Mouse (Mus musculus) liver, adult 2 months (tissue): ENCODE results near the gene Fzd5. TPM values are rescaled to one million over a fixed set of nuclear protein-coding genes. Genes with fewer than 3 reads are reported as not detected.

ENCODE experiments used
- DNase-seq: peaks from one replicate; pipeline ENCODE4 v3.0.0-alpha.2; 2011; ENCODE audit warnings: low read depth, low spot score; ENCODE audit errors: extremely low read depth
- H3K27ac ChIP-seq: fragments of 200-500 bp; replicated peaks from 2 replicates; pipeline ENCODE4 v1.5.1; 2012; ENCODE audit warnings: low read depth, mild to moderate bottlenecking, control low read depth, inconsistent platforms, low read length; ENCODE audit not compliant: insufficient read depth
- H3K27me3 ChIP-seq: fragments of 200-500 bp; 2 replicates; pipeline ENCODE4 v1.6.1; 2012; ENCODE audit warnings: mild to moderate bottlenecking, moderate library complexity, low read length, inconsistent platforms; ENCODE audit not compliant: control insufficient read depth, insufficient read depth
- H3K36me3 ChIP-seq: fragments of 200-500 bp; 2 replicates; pipeline ENCODE4 v1.6.1; 2012; ENCODE audit warnings: low read length, inconsistent platforms; ENCODE audit not compliant: control insufficient read depth, insufficient read depth
- H3K4me1 ChIP-seq: fragments of 200-500 bp; 2 replicates; pipeline ENCODE4 v1.6.1; 2011; ENCODE audit warnings: low read length; ENCODE audit not compliant: control insufficient read depth, insufficient read depth
- H3K4me3 ChIP-seq: fragments of 200-500 bp; 2 replicates; pipeline ENCODE4 v1.5.1; 2011; ENCODE audit warnings: low read depth, mild to moderate bottlenecking, control low read depth, low read length, moderate library complexity; ENCODE audit not compliant: insufficient read depth
- H3K79me2 ChIP-seq: fragments of 200-500 bp; 2 replicates; pipeline ENCODE4 v1.6.1; 2012; ENCODE audit warnings: inconsistent platforms, mild to moderate bottlenecking, low read length, moderate library complexity; ENCODE audit not compliant: control insufficient read depth, insufficient read depth
- H3K9ac ChIP-seq: fragments of 200-500 bp; 2 replicates; pipeline ENCODE4 v1.6.1; 2012; ENCODE audit warnings: low read depth, mild to moderate bottlenecking, control low read depth, inconsistent platforms, low read length
- CTCF ChIP-seq: fragments of 200-500 bp; IDR thresholded peaks from 2 replicates; pipeline ENCODE4 v1.5.1; 2011; ENCODE audit warnings: low read depth, low read length, control low read depth
- POLR2A ChIP-seq: fragments of 200-500 bp; IDR thresholded peaks from 2 replicates; pipeline ENCODE4 v1.6.1; 2011; ENCODE audit warnings: low read length, control low read depth; ENCODE audit not compliant: insufficient read depth; ENCODE audit errors: extremely low read depth
- WGBS: fragments of 180-500 bp; shearing (Covaris S2); methylation state at CpG from one replicate; pipeline ENCODE4 v1.1.7; 2018; 5-methylcytosine and 5-hydroxymethylcytosine counted together
- polyA plus RNA-seq: library from polyadenylated mRNA; depleted of rRNA; stranded (reverse); fragments of >200 nt; gene quantifications from 2 replicates; pipeline ENCODE4 v1.2.3, GENCODE M21; 2012
- total RNA-seq: library from RNA; depleted of rRNA; stranded (reverse); fragments of >200 nt; gene quantifications from 2 replicates; pipeline ENCODE4 v1.2.3, GENCODE M21; 2014

Fzd5 gene
- total and polyA plus RNA-seq, 2 experiments, result 3.1 to 4.7 TPM

DNA sequence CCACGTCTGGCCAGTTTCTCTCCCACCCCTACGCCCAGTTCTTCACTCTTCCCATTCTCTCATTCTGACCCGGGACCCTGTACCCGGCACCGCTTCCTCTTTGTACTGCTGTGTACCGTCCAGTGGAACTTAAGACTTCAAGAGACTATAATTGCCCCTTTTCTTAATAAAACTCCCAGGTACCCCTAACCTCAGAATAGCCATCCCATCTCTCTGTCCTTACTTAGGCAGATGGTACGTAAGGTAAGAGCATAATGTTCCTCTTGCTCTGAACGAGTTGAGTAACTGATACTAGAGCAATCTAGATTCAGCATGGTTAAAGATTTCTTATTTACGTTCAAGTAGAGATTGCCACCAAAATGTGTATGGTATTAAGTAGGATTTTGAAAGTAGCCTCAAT is 46.0 kb downstream of the Fzd5 start:
- Histone ChIP-seq H3K4me1 (peaks cover 2% of the 10 kb centered on the region; the same call in 1 of the 2 replicates), H3K27me3 (no peaks in the 10 kb centered on the region), H3K27ac (no peak overlapping the region), H3K4me3 (peak overlapping the region; percentile 74), H3K79me2 (peaks cover 10% of the 10 kb centered on the region), H3K9ac (peak overlapping the region; percentile 93), H3K36me3 (no peaks in the 10 kb centered on the region; the same call in 1 of the 2 replicates)
- TF ChIP-seq POLR2A (no peak), CTCF (no peak)
- DNase-seq, result peak; percentile 10
- whole genome bisulfite sequencing, result 4% methylated on average over 9 of the region's 9 CpGs

DNA sequence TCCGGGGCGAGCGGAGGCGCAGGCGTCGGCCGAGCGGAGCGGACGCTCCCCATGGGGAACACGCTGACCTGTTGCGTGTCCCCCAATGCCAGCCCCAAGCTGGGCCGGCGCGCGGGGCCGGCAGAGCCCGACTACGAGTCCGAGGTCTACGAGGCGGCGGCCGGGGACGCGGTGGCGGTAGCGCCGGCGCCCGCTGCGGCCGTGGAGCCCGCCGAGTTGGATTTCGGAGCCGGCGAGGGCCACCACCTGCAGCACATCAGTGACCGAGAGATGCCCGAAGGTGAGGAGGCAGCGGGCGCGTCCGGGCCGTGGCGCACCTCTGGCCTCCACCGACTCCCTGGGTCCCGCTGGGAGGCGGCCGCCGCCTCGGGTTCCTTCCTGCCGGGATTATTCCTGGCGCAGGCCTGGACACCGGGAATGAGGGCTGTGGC is 46.4 kb downstream of the Fzd5 start:
- no peaks in the 10 kb centered on the region for H3K27me3 ChIP-seq
- WGBS, result 0% methylated on average over 55 of the region's 55 CpGs
- H3K27ac ChIP-seq, result peak overlapping the region; percentile 63
- H3K4me1 ChIP-seq, result peaks cover 2% of the 10 kb centered on the region; the same call in 1 of the 2 replicates
- no peak for DNase-seq
- peak overlapping the region; percentile 93 for H3K9ac ChIP-seq
- TF ChIP-seq CTCF (no peak), POLR2A (no peak)
- peaks cover 10% of the 10 kb centered on the region for H3K79me2 ChIP-seq
- no peaks in the 10 kb centered on the region; the same call in 1 of the 2 replicates for H3K36me3 ChIP-seq
- peak overlapping the region; percentile 74 for H3K4me3 ChIP-seq

DNA sequence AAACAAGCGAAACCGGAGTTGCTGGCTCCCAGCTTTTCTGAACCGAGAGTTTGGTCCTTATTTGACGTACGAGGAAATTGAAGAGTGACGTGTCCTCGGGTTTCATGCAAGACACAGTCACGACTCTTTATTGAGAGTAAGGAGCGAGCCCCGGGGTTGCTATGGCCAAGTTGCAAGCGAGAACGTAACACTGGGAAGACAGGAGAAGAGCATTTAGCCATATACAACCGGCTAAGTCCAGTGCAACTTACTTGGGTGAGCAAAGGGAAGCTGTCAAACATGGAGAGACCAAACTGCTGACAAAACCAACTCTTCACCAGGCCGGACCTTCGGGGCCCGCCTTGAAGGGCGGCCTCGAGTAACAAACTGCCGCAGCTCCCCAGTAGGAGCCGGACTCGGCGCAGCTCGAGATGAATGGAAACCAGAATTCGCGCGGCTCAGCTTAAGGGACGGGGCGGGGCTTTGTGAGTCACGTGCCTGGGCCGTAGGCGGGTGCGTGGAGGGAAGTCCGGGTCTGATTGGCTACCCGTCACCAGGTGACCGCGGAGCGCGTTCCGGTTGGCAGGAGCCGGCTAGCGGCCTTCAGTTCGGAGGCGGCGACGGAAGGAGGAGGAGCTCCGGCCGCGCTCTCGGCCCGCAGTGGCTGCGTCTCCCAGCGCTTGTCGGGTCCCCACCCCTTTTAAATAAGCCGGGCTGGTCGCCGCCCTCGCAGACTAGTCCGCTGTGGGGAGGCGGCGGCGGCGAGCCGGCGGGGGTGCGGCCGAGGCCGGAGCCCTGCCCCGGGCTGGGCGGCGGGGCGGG is 47.1 kb downstream of the Fzd5 start, which contains the start of gene Ccnyl1:
TSS of gene Ccnyl1 (plus strand) at position 243 of the 801 bp plus-strand sequence.
- Histone ChIP-seq H3K27me3 (no peaks in the 10 kb centered on the region), H3K36me3 (no peaks in the 10 kb centered on the region; the same call in 1 of the 2 replicates), H3K4me3 (peak within 1 kb of the TSS; percentile 74), H3K79me2 (peaks cover 10% of the 10 kb centered on the region), H3K4me1 (peaks cover 2% of the 10 kb centered on the region; the same call in 1 of the 2 replicates), H3K9ac (peak within 1 kb of the TSS; percentile 93), H3K27ac (peak within 1 kb of the TSS; percentile 63)
- WGBS, result 2% methylated on average over 70 of the region's 71 CpGs
- TF ChIP-seq POLR2A (peak; percentile 91), CTCF (no peak)
- peak; percentile 92 for DNase-seq

DNA sequence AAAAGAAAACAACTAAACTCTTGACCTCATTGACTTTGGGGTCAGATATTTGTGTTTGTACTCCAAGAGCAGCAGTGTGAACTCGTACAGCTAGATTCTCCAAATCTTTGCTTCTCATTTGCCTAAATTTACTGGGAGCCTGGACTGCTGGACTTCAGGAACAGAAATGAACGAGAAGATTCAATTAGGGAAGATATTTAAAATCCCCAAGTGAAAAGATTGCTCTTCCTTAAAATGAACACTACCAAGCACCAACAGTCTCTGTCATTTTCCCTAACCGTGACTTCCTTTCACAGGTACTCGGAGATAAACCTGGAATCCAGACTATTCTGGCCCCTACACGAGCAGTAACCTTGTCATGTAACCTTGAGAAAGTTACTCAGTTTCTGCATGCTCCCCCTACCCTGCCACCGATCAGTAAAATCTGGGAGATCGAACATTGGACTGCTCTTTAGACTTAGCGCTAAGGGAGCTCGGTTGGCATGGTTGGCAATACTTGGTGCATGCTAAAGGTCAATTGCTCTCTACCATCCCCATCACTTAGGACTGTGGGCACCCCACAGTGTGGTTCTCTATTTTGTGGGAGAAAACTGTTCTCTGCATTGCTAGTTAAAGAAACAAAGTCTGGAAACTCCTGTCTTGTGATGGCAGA is 47.9 kb downstream of the Fzd5 start:
- Histone ChIP-seq H3K27ac (peak overlapping the region; percentile 40), H3K79me2 (peaks cover 10% of the 10 kb centered on the region), H3K36me3 (no peaks in the 10 kb centered on the region), H3K27me3 (no peaks in the 10 kb centered on the region), H3K4me3 (peak overlapping the region; percentile 65), H3K9ac (no peak overlapping the region), H3K4me1 (peaks cover 2% of the 10 kb centered on the region; the same call in 1 of the 2 replicates)
- TF ChIP-seq POLR2A, result no peak
- TF ChIP-seq CTCF, result no peak
- DNase-seq, result peak; percentile 79
- WGBS, result 9% methylated on average over 9 of the region's 9 CpGs

DNA sequence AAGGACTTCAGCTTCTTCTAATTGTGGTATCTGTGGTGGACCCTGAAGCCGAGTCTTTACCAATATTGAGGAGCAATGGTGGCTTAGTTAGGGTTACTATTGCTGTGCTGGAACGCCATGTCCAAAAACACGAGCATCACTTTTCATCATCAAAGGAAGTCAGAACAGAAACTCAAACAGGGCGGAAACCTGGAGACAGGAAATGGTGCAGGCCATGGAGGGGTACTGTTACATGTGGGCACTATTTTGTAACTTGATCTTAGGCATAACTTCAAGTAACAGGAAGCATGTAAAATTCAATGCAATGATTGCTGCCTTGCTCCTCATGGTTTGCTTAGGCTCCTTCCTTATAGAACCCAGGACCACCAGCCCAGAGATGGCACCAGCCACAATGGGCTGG is 49.5 kb downstream of the Fzd5 start:
- Histone ChIP-seq H3K4me1 (peaks cover 2% of the 10 kb centered on the region; the same call in 1 of the 2 replicates), H3K36me3 (no peaks in the 10 kb centered on the region), H3K9ac (no peak overlapping the region), H3K27me3 (no peaks in the 10 kb centered on the region), H3K79me2 (peaks cover 6% of the 10 kb centered on the region), H3K4me3 (no peak overlapping the region), H3K27ac (no peak overlapping the region)
- WGBS, result 91% methylated on average over 4 of the region's 4 CpGs
- no peak for DNase-seq
- TF ChIP-seq POLR2A, result no peak
- TF ChIP-seq CTCF, result no peak

DNA sequence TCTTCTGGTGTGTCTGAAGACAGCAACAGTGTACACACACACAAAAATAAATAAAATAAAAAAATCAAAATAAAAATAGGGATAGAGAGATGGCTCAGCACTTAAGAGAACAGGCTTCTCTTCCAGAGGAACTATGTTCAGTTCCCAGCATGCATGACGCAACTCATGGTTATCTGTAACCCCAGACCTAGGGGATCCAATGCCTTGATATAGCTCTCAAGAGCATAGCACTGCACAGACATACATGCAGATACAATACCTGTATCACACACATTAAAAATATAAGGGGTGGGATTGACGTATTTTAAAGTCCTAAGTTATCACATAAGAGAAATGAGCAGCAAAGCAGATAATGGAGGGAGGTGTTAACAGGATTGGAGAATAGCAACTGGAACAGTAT is 53.1 kb downstream of the Fzd5 start:
- no peak for DNase-seq
- no peaks in the 10 kb centered on the region for H3K36me3 ChIP-seq
- H3K9ac ChIP-seq, result no peak overlapping the region
- peaks cover under 1% of the 10 kb centered on the region; the same call in 1 of the 2 replicates for H3K4me1 ChIP-seq
- H3K27ac ChIP-seq, result no peak overlapping the region
- no peaks in the 10 kb centered on the region for H3K79me2 ChIP-seq
- H3K27me3 ChIP-seq, result no peaks in the 10 kb centered on the region
- no peak overlapping the region for H3K4me3 ChIP-seq
- no peak for TF ChIP-seq CTCF
- no peak for TF ChIP-seq POLR2A
- 95% methylated on average over 2 of the region's 2 CpGs for WGBS
